Mouse (Mus musculus): ENCODE measurements around the gene C1qtnf5. TPM values are rescaled to one million over a fixed set of nuclear protein-coding genes. Genes with fewer than 3 reads are reported as not detected.
A peak's percentile ranks its signal among the peaks of the same experiment; 100 is the strongest.

Gene C1qtnf5
- total RNA-seq, 4 experiments from 2014 or later = 24.1 to 32.7 (median 26.3) TPM

DNA sequence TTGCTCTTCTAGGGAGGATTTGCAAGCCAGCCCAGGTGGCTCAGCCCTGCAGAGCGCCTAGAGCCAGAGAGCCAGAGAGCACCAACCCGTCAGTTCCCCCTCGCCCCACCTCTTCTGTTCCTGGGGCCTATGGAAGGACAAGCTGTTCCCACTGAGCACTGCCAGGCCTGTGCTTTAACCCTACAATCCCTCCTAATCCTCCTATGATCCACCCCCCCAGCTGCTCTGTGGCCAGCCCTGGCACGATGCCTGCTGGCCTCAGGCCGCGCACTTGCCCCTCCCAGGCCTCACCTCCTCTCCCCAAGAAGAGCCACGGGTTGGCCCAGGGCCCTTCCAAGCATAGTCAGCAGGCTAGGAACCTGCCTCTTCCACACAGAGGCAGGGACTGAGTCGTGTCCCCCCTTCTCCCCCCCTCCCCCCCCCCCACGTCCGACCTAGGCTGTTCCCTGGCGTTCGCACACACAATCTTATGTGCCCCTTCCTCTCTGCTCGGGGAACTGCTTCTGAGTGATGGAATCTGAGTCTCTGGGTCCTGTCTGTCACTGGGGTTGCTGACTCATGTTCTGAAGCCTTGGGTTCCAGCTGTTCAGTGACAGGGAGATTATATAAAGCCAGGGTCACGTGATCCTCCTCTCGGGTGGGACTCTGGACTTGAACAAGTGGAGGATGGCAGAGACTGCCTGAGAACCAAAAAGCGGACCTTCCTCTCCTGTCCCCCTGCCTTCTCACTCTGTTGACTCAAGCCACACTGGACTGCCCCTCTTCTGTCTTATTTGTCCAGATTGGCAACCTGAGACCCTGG lies 27.9 kb upstream of the C1qtnf5 start:
- no peak for DNase-seq (ENCODE audit: low spot score in 2 of 2)

DNA sequence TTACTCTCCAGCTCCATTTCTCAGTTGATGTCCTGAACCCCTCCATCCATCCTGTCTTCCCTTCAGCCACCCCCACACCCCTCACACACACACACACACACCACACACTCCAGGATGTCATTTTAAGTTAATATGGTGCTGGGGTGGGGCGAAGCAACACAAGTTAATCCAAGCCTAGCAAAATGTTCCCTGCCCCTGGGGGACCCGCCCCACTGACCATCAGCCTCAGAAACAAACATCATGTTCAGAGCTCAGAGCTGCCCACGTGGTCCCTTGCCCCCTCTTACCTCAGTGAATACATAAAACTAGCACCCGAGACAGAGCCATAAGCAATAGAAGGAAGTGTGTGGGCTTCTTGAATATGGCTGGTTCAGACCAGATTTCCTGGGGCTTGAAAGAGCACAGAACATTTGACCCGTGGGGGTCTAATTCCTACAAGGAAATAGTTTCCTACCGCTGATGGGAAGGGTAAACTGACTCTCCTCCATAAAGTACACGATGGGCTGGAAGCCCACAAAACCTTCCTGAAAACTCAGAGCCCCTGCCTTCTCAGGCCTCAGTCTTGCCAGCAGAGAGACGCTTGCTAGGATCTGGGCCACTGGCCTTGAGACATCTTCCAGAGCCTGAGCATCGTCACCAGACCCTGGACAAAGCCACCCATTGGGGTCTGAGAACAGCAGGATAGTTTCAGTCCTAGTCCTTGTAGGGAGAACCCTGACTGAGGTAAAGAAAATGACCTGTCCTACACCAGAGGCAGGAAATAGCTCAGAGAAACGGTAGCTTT lies 26.9 kb upstream of the C1qtnf5 start:
- peak in 1 of 2 experiments; percentile 6 for DNase-seq (ENCODE audit: low spot score in 2 of 2)

DNA sequence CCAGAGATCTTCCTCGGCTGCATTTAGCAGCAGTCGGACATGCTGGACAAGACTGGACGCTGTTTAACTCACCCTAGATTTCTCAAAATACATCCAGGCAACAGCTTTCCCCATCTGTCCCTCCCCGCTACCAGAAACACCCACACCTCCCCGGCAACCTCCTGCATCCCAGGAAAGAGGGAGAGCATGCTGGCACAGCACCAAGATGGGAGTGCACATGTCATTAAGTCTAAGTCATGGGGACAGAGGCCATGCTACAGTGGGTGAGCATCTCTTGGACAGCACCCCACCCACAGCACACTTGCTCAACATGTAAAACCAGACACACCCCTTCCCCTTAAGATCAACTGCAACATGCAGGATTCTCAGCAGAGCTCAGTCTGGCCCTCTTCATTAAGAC lies 26.1 kb upstream of the C1qtnf5 start:
- peak; percentile 32 to 70 for DNase-seq (ENCODE audit: low spot score in 2 of 2)

DNA sequence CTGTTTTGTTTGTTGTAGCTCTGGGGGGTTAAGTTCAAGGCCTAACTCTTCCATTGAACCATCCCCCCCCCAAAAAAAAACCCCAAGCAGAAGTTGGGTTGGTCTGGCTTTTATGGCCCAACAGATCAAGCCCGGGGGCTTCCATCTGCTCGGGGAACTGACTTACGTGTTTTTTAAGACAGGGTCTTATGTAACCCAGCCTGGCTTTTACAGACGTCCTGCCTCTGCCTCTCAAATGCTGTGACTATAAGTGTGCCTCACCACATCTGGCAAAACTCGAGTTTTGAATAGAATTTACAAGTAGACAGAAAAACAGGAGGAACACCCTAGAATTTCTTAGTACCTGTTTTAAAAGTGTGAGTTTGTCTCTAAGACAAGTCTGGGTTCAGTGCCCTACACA lies 25.5 kb upstream of the C1qtnf5 start:
- DNase-seq (ENCODE audit: low spot score in 2 of 2) = peak in 1 of 2 experiments; percentile 4

DNA sequence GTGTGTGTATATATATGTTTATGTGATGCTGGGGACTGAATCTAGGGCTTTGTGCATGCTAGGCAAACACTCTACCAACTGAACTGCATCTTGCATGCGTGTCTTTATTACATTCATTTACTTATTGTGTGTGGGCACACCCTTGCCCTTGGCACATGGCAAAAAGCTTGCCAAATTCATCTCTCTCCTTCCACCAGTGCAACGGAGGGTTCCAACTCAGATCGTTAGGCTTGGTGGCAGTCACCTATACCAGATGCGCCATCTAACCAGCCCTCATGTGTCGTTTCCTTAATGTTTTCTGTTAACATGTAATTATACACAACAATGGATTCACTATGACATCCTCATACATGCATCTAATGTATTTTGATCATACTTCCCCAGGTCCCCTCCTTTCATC lies 24.8 kb upstream of the C1qtnf5 start:
- no peak for DNase-seq (ENCODE audit: low spot score in 2 of 2)

DNA sequence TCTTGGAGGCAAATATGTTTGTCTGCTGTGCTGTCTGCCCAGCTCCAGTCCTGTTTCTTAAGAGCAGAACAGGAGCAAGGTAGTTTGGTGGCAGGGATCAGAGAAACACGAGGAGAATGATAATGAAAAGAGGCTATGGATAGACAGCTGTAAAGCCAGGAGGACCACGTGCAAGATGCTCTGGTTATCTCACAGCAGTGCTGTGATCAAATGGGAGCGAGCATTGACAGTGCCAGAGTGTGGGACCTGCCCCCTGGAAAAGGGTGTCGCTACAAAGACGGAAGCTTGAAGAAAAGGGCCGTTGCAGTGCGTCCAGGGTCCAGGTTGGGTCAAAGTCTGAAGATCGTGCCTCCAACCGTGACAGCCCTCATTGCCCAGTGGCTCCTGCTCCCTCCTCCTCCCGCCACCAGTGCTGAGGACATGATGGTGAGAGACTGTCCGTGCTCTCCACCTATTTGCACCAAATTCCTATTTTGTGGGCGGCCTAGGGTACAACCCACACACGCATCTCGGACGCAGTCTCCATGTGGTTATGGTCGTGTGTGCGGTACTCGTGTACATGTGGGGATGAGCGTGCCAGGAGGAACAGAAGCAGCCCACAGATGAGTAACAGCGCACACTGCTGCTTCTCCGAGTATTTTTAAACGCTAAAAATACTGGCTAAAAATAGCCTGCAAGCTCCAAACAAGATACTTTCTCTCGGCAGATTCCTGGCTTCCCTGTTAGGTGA lies 23.5 kb upstream of the C1qtnf5 start:
- peak in 1 of 2 experiments; percentile 92 for DNase-seq (ENCODE audit: low spot score in 2 of 2)

DNA sequence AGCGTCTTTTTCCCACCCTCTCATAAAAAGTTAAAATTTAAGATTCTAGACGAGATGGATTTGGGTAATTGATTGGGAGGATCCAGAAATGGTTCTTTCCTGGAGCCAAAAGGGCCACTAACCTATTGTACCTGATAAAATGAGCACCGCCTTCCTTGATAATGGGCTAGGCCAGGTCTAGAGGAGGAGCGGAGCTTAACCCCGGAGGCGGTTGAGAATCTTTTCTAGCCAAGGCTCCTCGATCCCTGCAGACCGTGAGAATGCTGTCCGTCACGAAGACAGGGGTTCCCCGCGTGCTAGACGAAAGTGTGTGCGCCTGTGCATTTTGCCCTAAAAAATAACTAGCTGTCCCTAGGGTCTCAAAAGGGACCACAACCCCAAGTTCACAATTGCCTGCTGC lies 22.8 kb upstream of the C1qtnf5 start:
- DNase-seq (ENCODE audit: low spot score in 2 of 2) = no peak

DNA sequence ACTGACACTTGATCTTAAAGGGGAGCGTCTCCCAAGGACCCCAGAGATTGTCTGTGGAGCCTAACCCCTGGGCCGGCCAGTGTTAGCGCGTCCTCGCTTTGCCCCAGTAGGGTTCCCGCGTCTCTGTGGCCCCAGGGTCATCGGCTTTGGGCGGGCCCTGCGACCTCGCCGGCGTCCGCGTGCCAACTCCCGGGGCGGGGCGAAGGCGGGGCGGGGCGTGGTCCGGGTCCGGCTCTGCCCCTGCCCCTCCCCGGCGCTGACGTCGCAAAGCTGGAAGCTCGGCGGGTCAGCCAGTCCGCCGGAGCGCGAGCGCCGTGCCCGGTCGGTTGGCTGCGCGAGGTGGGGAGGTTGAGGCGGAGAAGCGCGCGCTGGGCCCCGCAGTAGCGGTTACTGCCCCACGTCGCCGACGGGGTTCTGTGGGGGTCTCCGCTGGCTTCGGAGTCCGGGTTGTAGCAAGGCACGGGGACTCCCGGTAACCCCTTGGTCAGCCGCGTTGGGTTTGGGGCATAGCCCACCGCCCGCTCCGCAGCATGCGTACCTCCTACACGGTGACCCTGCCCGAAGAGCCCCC lies 22.3 kb upstream of the C1qtnf5 start:
- peak; percentile 87 to 88 for DNase-seq (ENCODE audit: low spot score in 2 of 2)

DNA sequence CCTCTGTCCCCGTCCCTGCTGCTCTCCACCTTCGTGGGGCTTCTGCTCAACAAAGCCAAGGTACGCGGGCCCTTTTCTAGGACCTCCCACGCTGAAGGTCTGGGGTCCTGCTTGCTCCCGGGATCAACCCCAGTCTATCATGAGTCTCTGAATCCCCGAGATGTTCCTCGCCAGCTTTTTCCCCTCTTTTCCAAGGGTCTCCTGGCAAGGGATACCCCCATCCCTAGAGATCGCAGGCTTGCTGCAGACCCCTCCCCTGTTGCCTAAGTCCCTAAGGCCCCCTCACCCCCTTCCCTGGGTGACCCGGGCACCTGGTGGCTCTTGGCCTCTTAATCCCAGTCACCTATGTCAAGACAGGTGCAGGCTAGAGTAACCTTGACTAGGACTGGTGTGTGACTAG lies 21.8 kb upstream of the C1qtnf5 start:
- DNase-seq (ENCODE audit: low spot score in 2 of 2) = no peak

DNA sequence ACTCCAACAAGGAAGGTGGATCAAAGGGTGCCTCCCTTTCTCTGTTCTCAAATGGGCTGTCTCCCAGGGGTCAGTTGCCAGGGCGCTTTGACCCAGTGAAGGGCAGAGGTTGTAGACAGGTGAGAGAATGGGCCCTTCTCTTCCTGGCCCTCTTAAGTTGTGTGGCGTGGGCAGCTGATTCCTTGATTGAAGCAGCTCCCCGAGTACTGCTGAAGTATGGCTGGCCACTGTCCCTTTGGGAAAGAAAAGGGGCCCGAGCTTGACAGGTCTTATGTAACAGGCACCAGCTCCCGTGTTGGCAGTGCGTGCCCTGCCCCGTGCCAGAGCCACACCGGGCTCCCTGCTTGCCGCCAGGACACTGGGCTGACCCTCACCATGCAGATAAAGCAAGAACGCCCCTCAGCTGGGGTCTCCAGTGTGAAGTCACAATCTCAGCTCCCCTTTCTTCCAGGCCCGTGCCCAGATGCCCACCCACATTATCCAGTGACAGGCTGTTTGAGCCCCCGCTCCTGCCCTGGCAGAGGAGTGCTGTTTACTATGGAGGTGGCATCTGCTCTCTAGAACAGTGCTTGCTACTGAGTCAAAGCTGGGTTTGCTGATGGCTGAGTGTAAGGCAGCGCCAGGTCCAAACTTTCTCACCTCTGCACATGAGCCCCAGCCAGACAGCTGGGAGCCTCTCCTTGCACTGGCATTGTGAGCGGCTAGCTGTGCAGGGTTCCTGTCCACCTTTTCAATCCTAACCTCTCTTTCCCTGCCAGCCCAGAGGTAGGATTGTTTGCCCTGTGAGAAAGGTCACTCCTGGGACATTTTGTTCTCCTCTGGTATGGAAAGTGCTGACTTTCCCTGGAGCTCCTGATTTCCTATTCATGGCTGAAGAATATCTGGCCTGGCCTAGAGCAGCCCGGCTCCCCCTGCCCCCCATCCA lies 21.0 kb upstream of the C1qtnf5 start:
- peak in 1 of 2 experiments; percentile 77 for DNase-seq (ENCODE audit: low spot score in 2 of 2)

DNA sequence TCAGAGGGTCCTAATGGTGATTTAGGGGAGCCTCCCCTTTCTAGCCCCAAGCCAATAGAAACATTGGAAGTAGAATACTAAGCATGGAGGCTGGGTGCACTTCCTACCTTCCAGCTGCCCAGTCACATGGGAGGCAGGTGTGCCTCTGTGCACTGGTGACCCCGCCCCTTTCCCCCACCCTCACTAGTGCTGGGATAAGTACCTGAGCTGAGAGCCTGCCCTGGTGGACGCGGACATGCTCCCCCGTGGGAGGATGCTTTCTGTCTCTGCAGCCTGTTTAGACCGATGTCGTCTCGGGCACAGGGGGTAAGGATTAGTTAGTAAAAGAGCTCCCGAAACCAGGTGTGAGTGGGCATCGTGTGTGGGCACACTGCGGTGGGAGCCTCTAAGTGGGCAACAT lies 20.1 kb upstream of the C1qtnf5 start:
- no peak for DNase-seq (ENCODE audit: low spot score in 2 of 2)

DNA sequence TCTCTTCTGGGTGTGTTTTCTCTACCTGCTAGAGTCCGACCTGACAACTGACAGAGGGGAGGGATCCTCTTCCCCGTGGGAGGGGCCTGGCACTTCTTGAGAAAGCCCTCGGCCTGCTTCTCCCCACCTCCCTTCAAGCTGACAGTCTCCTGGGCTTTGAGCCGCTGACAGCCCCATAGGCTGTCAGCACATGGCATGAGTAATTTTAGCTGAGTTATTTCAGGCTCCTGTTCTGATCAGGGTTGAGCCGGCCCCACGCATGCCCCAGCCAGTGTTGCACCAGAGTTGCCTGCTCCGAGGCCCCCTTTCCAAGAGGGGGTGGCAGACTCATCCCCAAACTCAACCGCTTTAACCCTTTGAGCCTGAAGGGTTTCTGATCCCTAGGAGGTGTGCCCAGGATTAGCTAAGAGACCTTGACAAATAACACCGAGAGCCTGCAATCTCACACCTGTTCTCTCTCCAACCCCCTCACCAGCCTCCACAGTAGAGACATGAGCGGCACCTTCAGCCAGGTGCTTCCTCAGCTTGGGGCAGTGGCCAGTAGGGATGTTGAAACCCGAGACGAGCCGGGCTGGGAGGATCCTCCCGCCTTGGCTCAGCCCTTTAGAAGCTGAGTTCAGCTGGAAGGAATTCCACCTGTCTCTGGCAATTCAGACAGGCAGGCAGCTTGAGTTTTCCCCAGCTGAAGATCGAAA lies 19.1 kb upstream of the C1qtnf5 start:
- DNase-seq (ENCODE audit: low spot score in 2 of 2) = peak in 1 of 2 experiments; percentile 82

DNA sequence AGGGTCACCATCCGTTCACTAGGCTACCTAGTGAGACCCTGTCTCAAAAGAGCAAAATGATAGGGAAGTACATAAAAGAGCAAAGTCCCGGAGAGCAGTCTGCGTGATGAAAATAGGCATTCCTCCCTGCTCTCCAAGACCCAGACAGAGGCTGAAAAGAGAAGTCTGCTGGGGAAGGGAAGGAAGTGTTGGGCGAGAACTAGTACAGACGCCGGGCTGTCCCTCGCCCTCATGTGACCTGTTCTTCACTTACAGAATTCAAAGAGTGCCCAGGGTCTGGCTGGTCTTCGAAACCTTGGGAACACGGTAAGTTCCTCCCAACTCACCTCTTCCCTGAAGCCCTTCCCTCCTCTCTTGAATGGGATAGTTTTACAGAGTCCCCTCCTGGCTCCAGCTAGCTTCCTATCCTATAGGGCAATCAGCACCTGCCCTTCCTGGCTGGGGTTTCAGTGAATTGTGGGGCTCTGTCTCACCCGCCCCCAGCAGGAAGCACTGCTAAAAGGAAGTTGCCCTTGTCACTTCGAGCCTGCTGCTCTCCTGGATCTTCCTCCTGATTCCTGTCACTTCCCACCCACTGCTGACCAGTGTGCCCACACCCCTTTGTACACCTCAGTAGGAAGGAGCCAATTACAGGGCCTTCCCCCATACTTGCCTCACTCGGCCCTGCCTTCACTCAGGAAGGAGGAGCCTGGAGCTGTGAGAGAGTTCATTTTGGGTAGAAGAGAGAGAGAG lies 18.0 kb upstream of the C1qtnf5 start:
- DNase-seq (ENCODE audit: low spot score in 2 of 2) = no peak

DNA sequence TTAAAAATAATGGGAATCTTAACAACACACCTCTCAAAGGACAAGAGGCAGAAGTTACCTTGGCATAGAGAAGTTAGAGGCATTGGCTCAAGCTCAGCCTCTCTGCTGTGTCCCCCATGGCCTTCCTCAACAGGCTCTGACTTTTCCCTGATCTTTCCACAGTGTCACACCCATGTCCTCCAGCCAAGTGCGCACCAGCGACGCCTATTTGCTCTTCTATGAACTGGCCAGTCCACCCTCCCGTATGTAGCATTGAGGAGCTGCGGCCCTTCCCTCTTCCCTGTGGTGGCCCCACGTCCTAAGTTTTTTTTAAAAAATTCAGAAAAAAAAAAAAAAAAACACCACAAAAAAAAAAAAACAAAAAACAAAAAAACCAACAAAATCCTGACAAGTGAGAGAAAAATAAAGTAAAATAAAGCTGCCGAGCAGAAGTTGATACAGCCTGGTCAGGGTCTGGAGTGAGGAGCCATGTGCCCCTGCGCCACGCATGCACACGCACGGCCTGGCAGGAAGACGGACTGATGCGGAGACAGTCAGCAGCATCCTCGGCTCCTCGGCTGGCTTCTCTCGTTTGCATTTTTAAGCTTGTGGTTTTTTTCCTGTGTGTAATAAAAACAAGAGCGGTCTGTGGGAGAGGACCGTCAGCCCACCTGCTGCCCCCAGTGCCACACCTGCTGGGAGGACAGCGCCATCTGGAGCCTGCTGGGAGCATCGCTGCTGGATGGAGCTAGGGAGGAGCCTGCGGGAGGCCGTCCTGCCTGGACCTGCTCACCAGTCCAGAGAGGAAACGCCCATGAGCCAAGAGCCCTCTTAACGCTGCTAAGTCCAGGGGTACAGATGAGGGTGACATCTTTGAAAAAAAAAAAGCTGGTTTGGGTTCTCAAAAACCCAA lies 13.2 kb upstream of the C1qtnf5 start:
- DNase-seq (ENCODE audit: low spot score in 2 of 2) = peak; percentile 70 to 80

DNA sequence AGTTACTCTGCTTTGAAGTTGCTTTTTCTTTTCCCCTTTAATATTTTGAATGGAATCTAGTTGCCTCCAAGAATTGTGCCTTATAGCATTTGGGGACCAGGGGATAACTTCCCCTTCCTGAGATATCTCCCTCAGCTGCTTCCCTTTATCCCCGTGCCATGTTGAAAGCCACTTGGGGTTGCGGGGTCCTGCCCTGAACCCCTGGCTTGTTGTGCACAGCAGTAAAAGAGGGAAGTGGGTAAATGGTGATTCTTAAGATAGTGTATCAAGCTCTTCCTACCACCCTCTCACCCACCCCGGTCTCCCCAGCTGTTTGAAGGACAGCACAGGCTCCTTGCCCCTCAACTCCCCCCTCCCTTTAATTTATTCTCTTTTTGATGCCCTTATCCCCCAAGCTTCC lies 12.3 kb upstream of the C1qtnf5 start:
- no peak for DNase-seq (ENCODE audit: low spot score in 2 of 2)

DNA sequence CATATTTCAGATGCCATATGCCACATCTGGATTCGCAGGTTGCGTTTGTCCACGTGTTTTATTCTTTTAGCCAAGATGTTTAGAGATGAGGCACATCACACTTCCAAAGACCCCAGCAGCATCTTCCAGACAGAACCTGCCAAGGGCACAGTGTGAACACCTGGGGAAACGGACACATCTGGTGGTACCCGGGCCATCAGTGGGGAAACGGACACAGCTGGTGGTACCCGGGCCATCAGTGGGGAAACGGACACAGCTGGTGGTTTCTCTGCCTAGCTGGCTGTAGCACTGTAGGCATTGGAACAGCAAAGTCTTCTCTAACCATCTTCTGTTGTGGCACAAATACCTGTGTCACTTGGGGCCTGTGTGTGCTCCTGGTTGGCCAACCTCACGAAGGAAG lies 11.3 kb upstream of the C1qtnf5 start:
- DNase-seq (ENCODE audit: low spot score in 2 of 2) = no peak

DNA sequence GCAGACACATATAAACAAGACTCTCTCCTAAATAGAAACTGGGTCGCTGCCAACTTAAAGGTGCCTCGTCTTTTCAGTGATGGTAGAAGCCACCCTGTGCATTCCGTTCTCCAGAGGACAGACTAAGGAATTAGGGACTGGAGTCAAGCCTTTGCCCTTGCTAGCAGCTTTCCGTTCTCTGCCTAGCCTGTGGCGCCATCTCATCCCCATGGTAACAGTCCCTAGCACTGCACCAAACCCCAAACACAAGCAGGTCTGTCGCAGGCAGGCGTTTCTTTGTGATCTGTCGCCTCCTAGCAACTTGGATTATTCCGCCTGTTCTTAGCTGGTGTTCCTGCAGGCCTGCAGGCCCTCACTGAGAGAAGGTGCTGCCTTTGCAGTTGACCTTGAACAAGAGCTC lies 10.5 kb upstream of the C1qtnf5 start:
- DNase-seq (ENCODE audit: low spot score in 2 of 2) = peak; percentile 25 to 72

DNA sequence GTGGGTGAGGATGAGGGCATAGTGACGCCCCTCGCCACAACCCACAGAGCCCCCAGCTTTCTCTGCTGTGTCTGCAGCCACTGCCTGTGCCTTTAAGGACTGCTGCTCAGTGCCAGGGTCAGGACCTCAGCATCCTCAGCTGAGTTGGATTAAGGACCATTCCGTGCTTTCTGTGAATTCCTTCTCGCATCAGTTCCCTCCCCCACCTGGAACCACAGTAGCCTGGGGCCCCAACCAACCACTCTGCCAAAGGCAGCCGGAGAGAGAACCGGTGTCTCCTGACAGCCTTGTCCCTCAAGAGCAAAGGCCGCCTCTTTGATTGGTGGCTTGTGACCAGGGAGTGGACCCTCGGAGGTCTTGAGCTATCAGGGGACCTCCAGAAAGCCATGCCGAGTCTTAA lies 5.6 kb upstream of the C1qtnf5 start, which contains the start of gene Mfrp:
Gene Mfrp (plus strand): TSS at position 240 of the 400 bp plus-strand sequence.
- no peak for DNase-seq (ENCODE audit: low spot score in 2 of 2)
